Mouse (Mus musculus): Measurements from ENCODE around the gene Dbp.

DNA sequence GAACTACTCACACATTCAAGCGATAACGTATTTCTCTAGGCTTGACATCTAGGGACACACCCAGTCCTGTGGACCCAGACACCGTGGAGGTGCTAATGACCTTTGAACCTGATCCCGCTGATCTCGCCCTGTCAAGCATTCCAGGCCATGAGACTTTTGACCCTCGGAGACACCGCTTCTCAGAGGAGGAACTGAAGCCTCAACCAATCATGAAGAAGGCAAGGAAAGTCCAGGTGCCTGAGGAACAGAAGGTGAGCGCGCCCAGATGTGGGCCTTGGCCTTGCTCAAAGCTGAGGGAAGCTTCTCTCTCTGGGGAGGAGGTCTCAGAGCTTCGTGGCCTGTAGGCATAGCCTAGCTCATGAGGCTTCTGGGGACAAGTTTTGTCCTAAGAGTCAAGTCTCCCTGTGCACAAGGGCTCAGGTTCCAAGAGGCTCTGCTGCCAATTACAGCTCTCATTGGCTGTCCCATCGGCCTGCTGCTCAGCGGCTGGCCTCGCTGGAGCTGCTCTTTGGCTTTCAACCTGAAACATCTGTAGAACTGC, 3.4 kb downstream of the Dbp start:
- TF ChIP-seq GATA1 (IDR thresholded peaks at IDR 0.05; ENCODE audit: borderline replicate concordance, low read length) (no peak), FLI1 (IDR thresholded peaks at IDR 0.05; ENCODE audit: low read length) (no peak)
